Mouse (Mus musculus) CH12.LX (cell line): Measurements from ENCODE around the gene Krt2. TPM values are rescaled to one million over a fixed set of nuclear protein-coding genes. Genes with fewer than 3 reads are reported as not detected.
A peak's percentile ranks its signal among the peaks of the same experiment; 100 is the strongest.

Experiments
- DNase-seq: peaks from one replicate; pipeline ENCODE4 v3.0.0-alpha.2; 2013; ENCODE audit errors: extremely low read depth
- H3K27ac ChIP-seq: 2 replicates; pipeline ENCODE4 v1.5.1; 2012; ENCODE audit warnings: low read depth, mild to moderate bottlenecking, control low read depth, moderate library complexity; ENCODE audit not compliant: insufficient read depth
- H3K27me3 ChIP-seq: replicated peaks from 2 replicates; pipeline ENCODE3; 2012; ENCODE audit warnings: inconsistent platforms
- H3K36me3 ChIP-seq, 2 experiments: replicated peaks in 1 of 2; 2 replicates each; pipeline versions ENCODE3 to v1.6.1; 2012; ENCODE audit warnings: inconsistent platforms in 1 of 2, low read length in 1 of 2, mild to moderate bottlenecking in 1 of 2, mixed read lengths in 1 of 2, moderate library complexity in 1 of 2; ENCODE audit not compliant: control insufficient read depth in 1 of 2, insufficient read depth in 1 of 2
- H3K4me1 ChIP-seq, 2 experiments: 2 replicates each; pipeline ENCODE4 v1.6.1; 2012; ENCODE audit warnings: inconsistent platforms in 1 of 2, moderate library complexity in 1 of 2; ENCODE audit not compliant: insufficient read depth in 2 of 2, control insufficient read depth in 1 of 2
- H3K4me2 ChIP-seq: 2 replicates; pipeline ENCODE4 v1.6.1; 2012; ENCODE audit warnings: low read depth, mild to moderate bottlenecking, control low read depth; ENCODE audit not compliant: poor library complexity, insufficient read depth, severe bottlenecking
- H3K4me3 ChIP-seq, 3 experiments: fragments of 150-350 bp in 1 of 3; sonication (generic) in 1 of 3; replicated peaks in 1 of 3; 2 replicates each; pipeline versions ENCODE3 to v1.5.1; 2011 to 2012; ENCODE audit warnings: low read depth in 2 of 3, low read length in 2 of 3, mild to moderate bottlenecking in 2 of 3, moderate library complexity in 2 of 3, control low read depth in 1 of 3, improper control_type of control experiment in 1 of 3, inconsistent platforms in 1 of 3, mixed read lengths in 1 of 3; ENCODE audit not compliant: poor library complexity in 1 of 3
- H3K79me2 ChIP-seq: replicated peaks from 2 replicates; pipeline ENCODE4 v1.6.1; 2012; ENCODE audit warnings: mild to moderate bottlenecking, moderate library complexity; ENCODE audit not compliant: control insufficient read depth, poor library complexity, insufficient read depth, severe bottlenecking; ENCODE audit errors: extremely low read depth
- H3K9ac ChIP-seq: 2 replicates; pipeline ENCODE4 v1.6.1; 2012; ENCODE audit warnings: low read depth, mild to moderate bottlenecking, control low read depth, moderate library complexity; ENCODE audit not compliant: insufficient read depth
- H3K9me3 ChIP-seq: replicated peaks from 2 replicates; pipeline ENCODE3; 2012; ENCODE audit warnings: low read length, inconsistent platforms, mixed read lengths
- CHD1 ChIP-seq: IDR thresholded peaks from 2 replicates; pipeline ENCODE4 v1.6.1; 2012; ENCODE audit warnings: low read depth, low read length, improper control_type of control experiment, inconsistent platforms
- CHD2 ChIP-seq: IDR thresholded peaks from 2 replicates; pipeline ENCODE4 v1.6.1; 2011; ENCODE audit warnings: low read length, improper control_type of control experiment
- CTCF ChIP-seq, 2 experiments: IDR thresholded peaks in 1 of 2; conservative IDR thresholded peaks in 1 of 2; 2 replicates each; pipeline ENCODE4 v1.5.1; 2011 to 2012; ENCODE audit warnings: low read depth in 2 of 2, low read length in 2 of 2, improper control_type of control experiment in 1 of 2, inconsistent platforms in 1 of 2, mild to moderate bottlenecking in 1 of 2, moderate library complexity in 1 of 2
- E2F4 ChIP-seq: IDR thresholded peaks from 2 replicates; pipeline ENCODE4 v1.6.1; 2011; ENCODE audit warnings: low read depth, low read length, improper control_type of control experiment; ENCODE audit not compliant: insufficient replicate concordance
- EP300 ChIP-seq: IDR thresholded peaks from 2 replicates; pipeline ENCODE4 v1.6.1; 2011; ENCODE audit warnings: low read length, improper control_type of control experiment
- JUN ChIP-seq: IDR thresholded peaks from 2 replicates; pipeline ENCODE4 v1.6.1; 2011; ENCODE audit warnings: low read depth, mild to moderate bottlenecking, low read length, improper control_type of control experiment, moderate library complexity; ENCODE audit not compliant: insufficient read depth
- KAT2A ChIP-seq: IDR thresholded peaks from 2 replicates; pipeline ENCODE4 v1.6.1; 2012; ENCODE audit warnings: low read length, improper control_type of control experiment, inconsistent platforms; ENCODE audit not compliant: insufficient replicate concordance
- MAFK ChIP-seq: IDR thresholded peaks from 2 replicates; pipeline ENCODE4 v1.6.1; 2011; ENCODE audit warnings: low read length, improper control_type of control experiment; ENCODE audit not compliant: insufficient replicate concordance
- MAX ChIP-seq: IDR thresholded peaks from 2 replicates; pipeline ENCODE4 v1.6.1; 2011; ENCODE audit warnings: low read length, improper control_type of control experiment
- MEF2A ChIP-seq: IDR thresholded peaks from 2 replicates; pipeline ENCODE4 v1.6.1; 2014; ENCODE audit warnings: low read depth, mild to moderate bottlenecking, inconsistent platforms, low read length, improper control_type of control experiment, borderline replicate concordance
- MXI1 ChIP-seq: IDR thresholded peaks from 2 replicates; pipeline ENCODE4 v1.6.1; 2011; ENCODE audit warnings: mild to moderate bottlenecking, low read depth, low read length, improper control_type of control experiment
- MYC ChIP-seq: IDR thresholded peaks from 2 replicates; pipeline ENCODE4 v1.6.1; 2011; ENCODE audit warnings: low read depth, mild to moderate bottlenecking, improper control_type of control experiment, low read length
- NRF1 ChIP-seq: IDR thresholded peaks from 2 replicates; pipeline ENCODE4 v1.6.1; 2014; ENCODE audit warnings: low read depth, mild to moderate bottlenecking, inconsistent platforms, low read length, improper control_type of control experiment, moderate library complexity
- PAX5 ChIP-seq: IDR thresholded peaks from 2 replicates; pipeline ENCODE4 v1.6.1; 2012; ENCODE audit warnings: low read length, inconsistent platforms, mixed read lengths
- RAD21 ChIP-seq: IDR thresholded peaks from 2 replicates; pipeline ENCODE4 v1.6.1; 2011; ENCODE audit warnings: low read depth, mild to moderate bottlenecking, low read length, improper control_type of control experiment, moderate library complexity
- RCOR1 ChIP-seq: conservative IDR thresholded peaks from 2 replicates; pipeline ENCODE4 v1.6.1; 2012; ENCODE audit warnings: low read depth, mild to moderate bottlenecking, inconsistent platforms, low read length, improper control_type of control experiment
- SIN3A ChIP-seq: IDR thresholded peaks from 2 replicates; pipeline ENCODE4 v1.6.1; 2012; ENCODE audit warnings: low read length, improper control_type of control experiment, inconsistent platforms
- SMC3 ChIP-seq: IDR thresholded peaks from 2 replicates; pipeline ENCODE4 v1.6.1; 2011; ENCODE audit warnings: low read depth, low read length, improper control_type of control experiment
- TBP ChIP-seq: conservative IDR thresholded peaks from 2 replicates; pipeline ENCODE4 v1.6.1; 2011; ENCODE audit warnings: low read depth, low read length, improper control_type of control experiment
- TCF12 ChIP-seq: IDR thresholded peaks from 2 replicates; pipeline ENCODE4 v1.6.1; 2014; ENCODE audit warnings: low read depth, mild to moderate bottlenecking, inconsistent platforms, low read length, improper control_type of control experiment
- UBTF ChIP-seq: IDR thresholded peaks from 2 replicates; pipeline ENCODE4 v1.6.1; 2012; ENCODE audit warnings: low read depth, mild to moderate bottlenecking, inconsistent platforms, low read length, improper control_type of control experiment, moderate library complexity
- USF2 ChIP-seq: conservative IDR thresholded peaks from 2 replicates; pipeline ENCODE4 v1.6.1; 2011; ENCODE audit warnings: low read depth, low read length, improper control_type of control experiment
- ZC3H11A ChIP-seq: IDR thresholded peaks from 2 replicates; pipeline ENCODE4 v1.6.1; 2012; ENCODE audit warnings: low read depth, mild to moderate bottlenecking, inconsistent platforms, low read length, improper control_type of control experiment
- ZMIZ1 ChIP-seq: IDR thresholded peaks from 2 replicates; pipeline ENCODE4 v1.6.1; 2012; ENCODE audit warnings: low read depth, mild to moderate bottlenecking, inconsistent platforms, low read length, improper control_type of control experiment
- ZNF384 ChIP-seq: IDR thresholded peaks from 2 replicates; pipeline ENCODE4 v1.6.1; 2012; ENCODE audit warnings: low read depth, low read length, improper control_type of control experiment, inconsistent platforms
- dilution Hi-C: fragments of 300-500 bp; cut with MboI; formaldehyde crosslinking; loops from 2 replicates; pipeline ENCODE4 v1.14.3; 2020; ENCODE audit warnings: low sequenced_read_pairs; ENCODE audit not compliant: extremely low pct_unique_long_range_greater_than_20kb, extremely low pct_ligation_motif_present
- in situ Hi-C: fragments of 300-500 bp; cut with MboI; formaldehyde crosslinking; loops from 3 replicates; pipeline ENCODE4 v1.14.3; 2019; ENCODE audit warnings: low sequenced_read_pairs, low pct_ligation_motif_present, low pct_unique_long_range_greater_than_20kb, mixed read lengths
- polyA plus RNA-seq: library from polyadenylated mRNA; unstranded; fragments of >175 nt; gene quantifications from 2 replicates; pipeline ENCODE4 v1.2.1, GENCODE M21; 2012; ENCODE audit warnings: low read depth; ENCODE audit not compliant: insufficient read length
- total RNA-seq, 2 experiments: library from RNA; depleted of rRNA; stranded (reverse); fragments of 300-350 nt in 1 of 2; fragments of >200 nt in 1 of 2; gene quantifications; 2 replicates each; pipeline ENCODE4 v1.2.3; 2012 to 2014

Krt2 gene
- total and polyA plus RNA-seq, 3 experiments = not detected

GRCm38 (mm10) chr15:101772080-101772710, 45.8 kb downstream of the Krt2 start:
- H3K9me3 ChIP-seq = no peaks in the 10 kb centered on the region
- no peak for TF ChIP-seq ZNF384
- TF ChIP-seq ZMIZ1 = no peak
- no peak for TF ChIP-seq CHD2
- TF ChIP-seq SMC3 = peak; percentile 62
- TF ChIP-seq E2F4 = no peak
- TF ChIP-seq TBP = no peak
- no peak for TF ChIP-seq PAX5
- no peak for TF ChIP-seq MAX
- no peak for TF ChIP-seq SIN3A
- TF ChIP-seq MYC = no peak
- no peak for TF ChIP-seq CHD1
- TF ChIP-seq KAT2A = no peak
- no peak for TF ChIP-seq USF2
- TF ChIP-seq MAFK = no peak
- no peak for TF ChIP-seq MXI1
- no peak for TF ChIP-seq UBTF
- no peak for TF ChIP-seq TCF12
- TF ChIP-seq JUN = no peak
- TF ChIP-seq RCOR1 = no peak
- no peak for TF ChIP-seq NRF1
- TF ChIP-seq CTCF (conservative IDR thresholded peaks at IDR 0.05 in 1 of 2, IDR thresholded peaks at IDR 0.05 in 1 of 2; ENCODE audit: low read depth in 2 of 2, low read length in 2 of 2) = peak in 1 of 2 experiments; percentile 61; a peak in 3 of 4 replicates
- peak; percentile 19 for TF ChIP-seq RAD21
- TF ChIP-seq, all 38 proteins: peak for 3
- no peak overlapping the region for H3K4me2 ChIP-seq
- H3K9ac ChIP-seq = no peak overlapping the region
- H3K27me3 ChIP-seq = peaks cover 92% of the 10 kb centered on the region
- H3K4me1 ChIP-seq = no peaks in the 10 kb centered on the region
- no peak overlapping the region for H3K4me3 ChIP-seq
- dilution Hi-C loops (no loop called here), in situ Hi-C loops (loop anchor here (5.0 to 10.0 kb wide), 3 partner anchors 210 to 437 kb away; no protein-coding TSS in a partner anchor)
- no peaks in the 10 kb centered on the region for H3K79me2 ChIP-seq
- H3K27ac ChIP-seq = no peak overlapping the region
- DNase-seq = peak; percentile 29
- no peaks in the 10 kb centered on the region for H3K36me3 ChIP-seq

- no peak overlapping the region for H3K27ac ChIP-seq
- no peaks in the 10 kb centered on the region for H3K36me3 ChIP-seq
- H3K9ac ChIP-seq = no peak overlapping the region
- H3K4me2 ChIP-seq = no peak overlapping the region
- no peaks in the 10 kb centered on the region for H3K9me3 ChIP-seq
- TF ChIP-seq EP300 = no peak
- no peak for TF ChIP-seq USF2
- no peak for TF ChIP-seq JUN
- TF ChIP-seq CHD2 = no peak
- TF ChIP-seq MEF2A = no peak
- no peak for TF ChIP-seq ZMIZ1
- no peak for TF ChIP-seq ZC3H11A
- TF ChIP-seq, all 38 proteins: peak for 0
- Histone ChIP-seq H3K4me3 (no peak overlapping the region), H3K27me3 (peaks cover 90% of the 10 kb centered on the region), H3K79me2 (no peaks in the 10 kb centered on the region), H3K4me1 (no peaks in the 10 kb centered on the region)
- DNase-seq = no peak
- in situ Hi-C loops = loop anchor here (5.0 to 10.0 kb wide), 3 partner anchors 212 to 435 kb away; no protein-coding TSS in a partner anchor
- dilution Hi-C loops = no loop called here
Measured at GRCm38 (mm10) chr15:101770226-101770625, 47.7 kb downstream of the Krt2 start.
